Mouse (Mus musculus): ENCODE data around the gene Prkaa1. TPM values are rescaled to one million over a fixed set of nuclear protein-coding genes. Genes with fewer than 3 reads are reported as not detected.

The Prkaa1 gene
- polyA plus RNA-seq, 1 experiment from 2014 or later: 12.6 TPM

- Histone ChIP-seq H3K4me3 (no peak overlapping the region), H3K9ac (replicated peaks) (no peak overlapping the region), H3K4me2 (replicated peaks) (no peak overlapping the region), H3K9me3 (no peaks in the 10 kb centered on the region), H3K4me1 (peaks cover 14% of the 10 kb centered on the region), H3K27me3 (no peaks in the 10 kb centered on the region), H3K27ac (replicated peaks) (no peak overlapping the region), H3K36me3 (no peaks in the 10 kb centered on the region)
- WGBS: 99% methylated on average over 6 of the region's 6 CpGs
- ATAC-seq (replicated peaks): no peak
Measured at GRCm38 (mm10) chr15:5152171-5152570, 8.5 kb downstream of the Prkaa1 start.

GRCm38 (mm10) chr15:5154621-5155020, 11.0 kb downstream of the Prkaa1 start:
- Histone ChIP-seq H3K27me3 (no peaks in the 10 kb centered on the region), H3K4me3 (no peak overlapping the region), H3K27ac (replicated peaks) (no peak overlapping the region), H3K4me2 (replicated peaks) (no peak overlapping the region), H3K9me3 (no peaks in the 10 kb centered on the region), H3K9ac (replicated peaks) (no peak overlapping the region), H3K4me1 (peaks cover 7% of the 10 kb centered on the region), H3K36me3 (no peaks in the 10 kb centered on the region)
- 85% methylated on average over 9 of the region's 9 CpGs for WGBS
- no peak for ATAC-seq (replicated peaks)

GRCm38 (mm10) chr15:5155093-5155492, 11.4 kb downstream of the Prkaa1 start:
- H3K4me1 ChIP-seq: peaks cover 7% of the 10 kb centered on the region
- 56% methylated on average over 5 of the region's 5 CpGs for WGBS
- no peaks in the 10 kb centered on the region for H3K27me3 ChIP-seq
- no peak for ATAC-seq (replicated peaks)
- H3K27ac ChIP-seq (replicated peaks): no peak overlapping the region
- H3K36me3 ChIP-seq: no peaks in the 10 kb centered on the region
- no peak overlapping the region for H3K4me3 ChIP-seq
- H3K4me2 ChIP-seq (replicated peaks): no peak overlapping the region
- no peak overlapping the region for H3K9ac ChIP-seq (replicated peaks)
- no peaks in the 10 kb centered on the region for H3K9me3 ChIP-seq

- H3K9ac ChIP-seq (replicated peaks): no peak overlapping the region
- peaks cover 7% of the 10 kb centered on the region for H3K4me1 ChIP-seq
- no peak for ATAC-seq (replicated peaks)
- no peaks in the 10 kb centered on the region for H3K27me3 ChIP-seq
- no peaks in the 10 kb centered on the region; the same call in 1 of the 2 replicates for H3K36me3 ChIP-seq
- 86% methylated on average over 4 of the region's 4 CpGs for WGBS
- H3K27ac ChIP-seq (replicated peaks): no peak overlapping the region
- H3K9me3 ChIP-seq: no peaks in the 10 kb centered on the region
- H3K4me3 ChIP-seq: no peak overlapping the region
- no peak overlapping the region for H3K4me2 ChIP-seq (replicated peaks)
Measured at GRCm38 (mm10) chr15:5156355-5156754, 12.7 kb downstream of the Prkaa1 start.

- H3K27ac ChIP-seq (replicated peaks): no peak overlapping the region
- H3K27me3 ChIP-seq: no peaks in the 10 kb centered on the region
- ATAC-seq (replicated peaks): no peak
- H3K9me3 ChIP-seq: no peaks in the 10 kb centered on the region
- H3K9ac ChIP-seq (replicated peaks): no peak overlapping the region
- no peak overlapping the region for H3K4me3 ChIP-seq
- no peaks in the 10 kb centered on the region; the same call in 1 of the 2 replicates for H3K36me3 ChIP-seq
- H3K4me1 ChIP-seq: peaks cover 7% of the 10 kb centered on the region
- H3K4me2 ChIP-seq (replicated peaks): no peak overlapping the region
- 56% methylated on average over 1 of the region's 1 CpGs for WGBS
Measured at GRCm38 (mm10) chr15:5157386-5157785, 13.7 kb downstream of the Prkaa1 start.

- 93% methylated on average over 6 of the region's 6 CpGs for WGBS
- H3K4me3 ChIP-seq: no peak overlapping the region
- H3K36me3 ChIP-seq: peaks cover 7% of the 10 kb centered on the region; the same call in 1 of the 2 replicates
- no peak overlapping the region for H3K9ac ChIP-seq (replicated peaks)
- H3K4me1 ChIP-seq: peaks cover 7% of the 10 kb centered on the region
- no peak overlapping the region for H3K27ac ChIP-seq (replicated peaks)
- no peak overlapping the region for H3K4me2 ChIP-seq (replicated peaks)
- no peak for ATAC-seq (replicated peaks)
- no peaks in the 10 kb centered on the region for H3K9me3 ChIP-seq
- no peaks in the 10 kb centered on the region for H3K27me3 ChIP-seq
Measured at GRCm38 (mm10) chr15:5158827-5159226, 15.2 kb downstream of the Prkaa1 start.

- H3K36me3 ChIP-seq: peaks cover 40% of the 10 kb centered on the region
Measured at GRCm38 (mm10) chr15:5165121-5165773, 21.6 kb downstream of the Prkaa1 start.

GRCm38 (mm10) chr15:5173217-5173820, 29.7 kb downstream of the Prkaa1 start:
- no peak overlapping the region for H3K4me3 ChIP-seq
- no peak for ATAC-seq (replicated peaks)
- H3K27me3 ChIP-seq: no peaks in the 10 kb centered on the region
- no peak overlapping the region for H3K9ac ChIP-seq (replicated peaks)
- H3K9me3 ChIP-seq: no peaks in the 10 kb centered on the region
- peaks cover 53% of the 10 kb centered on the region for H3K36me3 ChIP-seq
- no peaks in the 10 kb centered on the region for H3K4me1 ChIP-seq
- no peak overlapping the region for H3K27ac ChIP-seq (replicated peaks)
- 93% methylated on average over 12 of the region's 12 CpGs for WGBS
- H3K4me2 ChIP-seq (replicated peaks): no peak overlapping the region

More at GRCm38 (mm10) chr15:5165121-5165773, 21.6 kb downstream of the Prkaa1 start:
- Histone ChIP-seq H3K4me3 (no peak overlapping the region), H3K27ac (replicated peaks) (no peak overlapping the region), H3K27me3 (no peaks in the 10 kb centered on the region), H3K9ac (replicated peaks) (no peak overlapping the region), H3K9me3 (no peaks in the 10 kb centered on the region), H3K4me2 (replicated peaks) (no peak overlapping the region), H3K4me1 (no peaks in the 10 kb centered on the region)
- 76% methylated on average over 12 of the region's 12 CpGs for WGBS
- ATAC-seq (replicated peaks): no peak

GRCm38 (mm10) chr15:5184668-5185330, 41.1 kb downstream of the Prkaa1 start:
- H3K4me2 ChIP-seq (replicated peaks): peak overlapping the region; percentile 56
- H3K4me1 ChIP-seq: peaks cover 17% of the 10 kb centered on the region
- 41% methylated on average over 11 of the region's 11 CpGs for WGBS
- peak overlapping the region; percentile 86 for H3K4me3 ChIP-seq
- no peaks in the 10 kb centered on the region for H3K36me3 ChIP-seq
- H3K9me3 ChIP-seq: no peaks in the 10 kb centered on the region
- H3K9ac ChIP-seq (replicated peaks): peak overlapping the region; percentile 78
- H3K27me3 ChIP-seq: no peaks in the 10 kb centered on the region
- peak; percentile 65; the same call in 1 of the 2 replicates for ATAC-seq (replicated peaks)
- peak overlapping the region; percentile 89 for H3K27ac ChIP-seq (replicated peaks)

- no peaks in the 10 kb centered on the region for H3K27me3 ChIP-seq
- no peaks in the 10 kb centered on the region for H3K9me3 ChIP-seq
- peak within 1 kb of the TSS; percentile 89 for H3K27ac ChIP-seq (replicated peaks)
- ATAC-seq (replicated peaks): peak; percentile 93
- H3K4me3 ChIP-seq: peak within 1 kb of the TSS; percentile 86
- peak within 1 kb of the TSS; percentile 56 for H3K4me2 ChIP-seq (replicated peaks)
- WGBS: under 1% methylated on average over 55 of the region's 55 CpGs
- peaks cover 17% of the 10 kb centered on the region for H3K4me1 ChIP-seq
- peaks cover 8% of the 10 kb centered on the region for H3K36me3 ChIP-seq
- peak within 1 kb of the TSS; percentile 78 for H3K9ac ChIP-seq (replicated peaks)
Measured at GRCm38 (mm10) chr15:5185366-5186292, 42.0 kb downstream of the Prkaa1 start, which contains the start of gene Ttc33. Ttc33 (plus strand) TSS chr15:5185525.

GRCm38 (mm10) chr15:5186293-5186675, 42.6 kb downstream of the Prkaa1 start:
- no peaks in the 10 kb centered on the region for H3K9me3 ChIP-seq
- no peaks in the 10 kb centered on the region for H3K27me3 ChIP-seq
- ATAC-seq (replicated peaks): 0 out of 2 replicates have a peak, but pooled peaks have one; percentile 1
- peak overlapping the region; percentile 78 for H3K9ac ChIP-seq (replicated peaks)
- WGBS: 24% methylated on average over 10 of the region's 10 CpGs
- H3K4me2 ChIP-seq (replicated peaks): peak overlapping the region; percentile 56
- H3K36me3 ChIP-seq: peaks cover 14% of the 10 kb centered on the region
- peaks cover 17% of the 10 kb centered on the region for H3K4me1 ChIP-seq
- H3K27ac ChIP-seq (replicated peaks): no peak overlapping the region
- peak overlapping the region; percentile 86 for H3K4me3 ChIP-seq

Data from forebrain, embryonic 15.5 days (tissue).